ENCODE assay signal across 7 mouse cellular contexts in the genomic region with DNA sequence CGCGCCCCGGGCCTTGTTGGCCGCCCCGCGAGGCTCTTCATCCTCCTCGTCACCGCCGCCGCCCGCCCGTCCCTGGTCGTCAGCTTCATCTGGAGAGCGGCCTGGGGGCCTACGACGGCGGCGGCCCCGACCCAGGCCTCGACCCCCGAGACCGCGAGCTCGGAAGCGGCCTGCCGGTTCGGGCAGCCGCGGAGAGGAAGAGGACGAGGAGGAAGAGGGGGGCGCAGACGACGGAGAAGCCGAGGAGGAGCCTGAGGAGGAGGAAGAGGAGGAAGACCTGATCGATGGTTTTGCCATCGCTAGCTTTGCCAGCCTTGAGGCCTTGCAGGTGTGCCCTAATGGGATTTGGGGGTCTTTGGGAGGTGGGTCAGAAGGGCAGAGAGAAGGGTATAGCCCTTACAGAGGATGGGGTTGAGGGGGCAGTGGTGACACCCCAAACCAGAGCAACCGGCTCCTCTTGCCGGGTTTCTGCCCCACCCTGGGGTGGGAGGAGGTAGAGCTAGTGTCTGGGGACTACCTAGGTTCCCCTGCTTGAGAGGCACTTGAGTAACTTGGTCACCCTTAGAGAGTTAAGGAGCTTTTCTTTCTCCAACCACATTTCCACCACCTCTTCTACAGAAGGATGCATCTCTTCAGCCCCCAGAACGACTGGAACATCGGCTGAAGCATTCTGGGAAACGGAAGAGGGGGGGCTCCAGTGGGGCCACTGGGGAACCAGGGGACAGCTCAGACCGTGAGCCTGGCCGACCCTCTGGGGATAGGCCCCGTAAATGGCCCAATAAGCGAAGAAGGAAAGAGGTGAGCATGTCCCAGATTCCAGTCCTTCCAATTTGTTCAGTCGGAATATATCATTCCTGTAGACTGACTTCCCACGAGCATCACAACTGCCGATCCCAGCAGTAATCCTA. TPM values are rescaled to one million over a fixed set of nuclear protein-coding genes. Genes with fewer than 3 reads are reported as not detected.
DNase-seq lines count a peak whose midpoint lies in the region; ATAC-seq and TF ChIP-seq lines count a peak whose summit lies in the region.

No protein-coding gene starts in this region.

- peaks cover 26% of the 10 kb centered on the region for H3K4me1 ChIP-seq in embryonic facial prominence, embryonic 13.5 days
- peaks cover 28% of the 10 kb centered on the region for H3K4me1 ChIP-seq in hindbrain, embryonic 12.5 days
- peaks cover 23 to 25% of the 10 kb centered on the region in 2 experiments for H3K4me1 ChIP-seq in liver, embryonic 14.5 days (replicated peaks; ENCODE audit: control insufficient read depth in 2 of 2, insufficient read depth in 2 of 2, low read length in 1 of 2)
- H3K4me1 ChIP-seq in small intestine, adult 2 months (ENCODE audit: control insufficient read depth, insufficient read depth, insufficient read length, low read length), result peaks cover 5% of the 10 kb centered on the region

- ATAC-seq in embryonic facial prominence, embryonic 13.5 days (ENCODE audit: insufficient number of reproducible peaks, insufficient read depth, low FRiP score, low TSS enrichment, low read depth), result no peak
- no peak for ATAC-seq in hindbrain, embryonic 12.5 days (ENCODE audit: low FRiP score)
- no peak for ATAC-seq in liver, embryonic 14.5 days (ENCODE audit: insufficient read depth)

- peaks cover 61% of the 10 kb centered on the region for H3K36me3 ChIP-seq in embryonic facial prominence, embryonic 13.5 days
- H3K36me3 ChIP-seq in hindbrain, embryonic 12.5 days, result peaks cover 58% of the 10 kb centered on the region
- H3K36me3 ChIP-seq in liver, embryonic 14.5 days (replicated peaks; ENCODE audit: control insufficient read depth, insufficient read depth, low read depth), result peaks cover 41% of the 10 kb centered on the region
- H3K36me3 ChIP-seq in small intestine, adult 2 months (ENCODE audit: control insufficient read depth, insufficient read depth, low read length), result peaks cover 48% of the 10 kb centered on the region

- H3K27me3 ChIP-seq in embryonic facial prominence, embryonic 13.5 days, result no peaks in the 10 kb centered on the region
- H3K27me3 ChIP-seq in hindbrain, embryonic 12.5 days, result no peaks in the 10 kb centered on the region
- H3K27me3 ChIP-seq in liver, embryonic 14.5 days (ENCODE audit: control insufficient read depth, insufficient read depth, low read length), result no peaks in the 10 kb centered on the region
- H3K27me3 ChIP-seq in small intestine, adult 2 months (ENCODE audit: control insufficient read depth, insufficient read depth, low read length), result no peaks in the 10 kb centered on the region

- DNase-seq in urinary bladder, postnatal 25 days (ENCODE audit: low spot score), result peak; percentile 44
- DNase-seq in urinary bladder, postnatal 4 days (ENCODE audit: low spot score in 2 of 2), result no peak
- DNase-seq in liver, embryonic 14.5 days (ENCODE audit: low read depth in 3 of 3, low spot score in 3 of 3), result no peak
- DNase-seq in adipocyte (ENCODE audit: low spot score), result no peak

- H3K4me2 ChIP-seq in embryonic facial prominence, embryonic 13.5 days, result peak overlapping the region; percentile 98
- peak overlapping the region; percentile 100 for H3K4me2 ChIP-seq in hindbrain, embryonic 12.5 days (replicated peaks)
- peak overlapping the region; percentile 91 for H3K4me2 ChIP-seq in liver, embryonic 14.5 days (ENCODE audit: low read depth)

- H3K27ac ChIP-seq in embryonic facial prominence, embryonic 13.5 days, result peak overlapping the region; percentile 98
- H3K27ac ChIP-seq in hindbrain, embryonic 12.5 days, result peak overlapping the region; percentile 97
- peak overlapping the region; percentile 94 for H3K27ac ChIP-seq in liver, embryonic 14.5 days
- H3K27ac ChIP-seq in small intestine, adult 2 months (ENCODE audit: insufficient read depth, low read depth, low read length), result peak overlapping the region; percentile 97

- no peak; the same call in 1 of the 2 replicates for TF ChIP-seq POLR2A in small intestine, adult 2 months (IDR thresholded peaks at IDR 0.05; ENCODE audit: low read depth, low read length)

- TF ChIP-seq EP300 in liver, embryonic 14.5 days (IDR thresholded peaks at IDR 0.05; ENCODE audit: low read depth), result no peak

- 4% methylated on average over 48 of the region's 48 CpGs for WGBS in embryonic facial prominence, embryonic 13.5 days
- 5% methylated on average over 45 of the region's 48 CpGs for WGBS in hindbrain, embryonic 12.5 days
- 3% methylated on average over 48 of the region's 48 CpGs for WGBS in liver, embryonic 14.5 days (ENCODE audit: insufficient replicate concordance)
- WGBS in small intestine, adult 2 months, result 2% methylated on average over 47 of the region's 48 CpGs

- TF ChIP-seq CTCF in liver, embryonic 14.5 days (IDR thresholded peaks at IDR 0.05; ENCODE audit: low read depth), result no peak
- TF ChIP-seq CTCF in small intestine, adult 2 months (IDR thresholded peaks at IDR 0.05; ENCODE audit: extremely low read depth, insufficient read length, insufficient replicate concordance, low read depth, low read length), result no peak

- peak overlapping the region; percentile 98 for H3K9ac ChIP-seq in embryonic facial prominence, embryonic 13.5 days
- peak overlapping the region; percentile 99 for H3K9ac ChIP-seq in hindbrain, embryonic 12.5 days
- H3K9ac ChIP-seq in liver, embryonic 14.5 days (replicated peaks), result peak overlapping the region; percentile 99

- no peaks in the 10 kb centered on the region for H3K9me3 ChIP-seq in embryonic facial prominence, embryonic 13.5 days
- H3K9me3 ChIP-seq in hindbrain, embryonic 12.5 days (replicated peaks), result no peaks in the 10 kb centered on the region
- no peaks in the 10 kb centered on the region for H3K9me3 ChIP-seq in liver, embryonic 14.5 days (ENCODE audit: control insufficient read depth, low read length)

- H3K4me3 ChIP-seq in embryonic facial prominence, embryonic 13.5 days, result peak overlapping the region; percentile 99
- peak overlapping the region; percentile 99 for H3K4me3 ChIP-seq in hindbrain, embryonic 12.5 days
- H3K4me3 ChIP-seq in liver, embryonic 14.5 days (ENCODE audit: insufficient read depth in 1 of 2, low read depth in 2 of 2, low read length in 2 of 2), result peak overlapping the region; percentile 97 to 100
- peak overlapping the region; percentile 98 for H3K4me3 ChIP-seq in small intestine, adult 2 months (ENCODE audit: low read depth, low read length)

RNA-seq across cellular contexts. Expression of gene Fbrs, which starts 0.6 kb away (rescaled TPM):
- polyA plus RNA-seq in embryonic facial prominence, embryonic 13.5 days (2015; fragmentation: Nextera tagmentation; extraction: Ambion mirVana), result 12.2 and 15.3 TPM in 2 replicates
- 14.4 and 15.6 TPM in 2 replicates for polyA plus RNA-seq in hindbrain, embryonic 12.5 days (2016; fragmentation: Nextera tagmentation; extraction: Ambion mirVana)
- polyA plus RNA-seq in liver, embryonic 14.5 days (2012; rRNA removed), result 7.3 and 9.8 TPM in 2 replicates
- 4.2 and 4.7 TPM in 2 replicates for polyA plus RNA-seq in liver, embryonic 14.5 days (2014; fragmentation: Nextera tagmentation; extraction: Ambion mirVana)
- polyA plus RNA-seq in small intestine, adult 2 months (2012; rRNA removed), result 26.4 and 41.8 TPM in 2 replicates

RNA-seq across cellular contexts. Expression of gene Prr14, which starts 20.2 kb away (rescaled TPM):
- 46.0 and 48.3 TPM in 2 replicates for polyA plus RNA-seq in embryonic facial prominence, embryonic 13.5 days (2015; fragmentation: Nextera tagmentation; extraction: Ambion mirVana)
- 55.4 and 56.3 TPM in 2 replicates for polyA plus RNA-seq in hindbrain, embryonic 12.5 days (2016; fragmentation: Nextera tagmentation; extraction: Ambion mirVana)
- polyA plus RNA-seq in liver, embryonic 14.5 days (2012; rRNA removed), result 21.2 and 22.9 TPM in 2 replicates
- polyA plus RNA-seq in liver, embryonic 14.5 days (2014; fragmentation: Nextera tagmentation; extraction: Ambion mirVana), result 20.3 and 23.2 TPM in 2 replicates
- 30.3 and 81.2 TPM in 2 replicates for polyA plus RNA-seq in small intestine, adult 2 months (2012; rRNA removed)

RNA-seq across cellular contexts. Expression of gene Zfp689, which starts 30.6 kb away (rescaled TPM):
- 11.8 and 13.1 TPM in 2 replicates for polyA plus RNA-seq in embryonic facial prominence, embryonic 13.5 days (2015; fragmentation: Nextera tagmentation; extraction: Ambion mirVana)
- polyA plus RNA-seq in hindbrain, embryonic 12.5 days (2016; fragmentation: Nextera tagmentation; extraction: Ambion mirVana), result 16.3 and 17.7 TPM in 2 replicates
- polyA plus RNA-seq in liver, embryonic 14.5 days (2012; rRNA removed), result 1.8 and 2.1 TPM in 2 replicates
- 1.3 and 1.4 TPM in 2 replicates for polyA plus RNA-seq in liver, embryonic 14.5 days (2014; fragmentation: Nextera tagmentation; extraction: Ambion mirVana)
- polyA plus RNA-seq in small intestine, adult 2 months (2012; rRNA removed), result 2.0 and 2.9 TPM in 2 replicates

RNA-seq across cellular contexts. Expression of gene Srcap, which starts 32.2 kb away (rescaled TPM):
- polyA plus RNA-seq in embryonic facial prominence, embryonic 13.5 days (2015; fragmentation: Nextera tagmentation; extraction: Ambion mirVana), result 52.1 and 55.6 TPM in 2 replicates
- 90.8 and 96.2 TPM in 2 replicates for polyA plus RNA-seq in hindbrain, embryonic 12.5 days (2016; fragmentation: Nextera tagmentation; extraction: Ambion mirVana)
- 3.7 TPM in 2 replicates for polyA plus RNA-seq in liver, embryonic 14.5 days (2012; rRNA removed)
- 10.3 and 14.7 TPM in 2 replicates for polyA plus RNA-seq in liver, embryonic 14.5 days (2014; fragmentation: Nextera tagmentation; extraction: Ambion mirVana)
- polyA plus RNA-seq in small intestine, adult 2 months (2012; rRNA removed), result 22.6 and 52.6 TPM in 2 replicates

RNA-seq across cellular contexts. Expression of gene Gm42715, which starts 39.8 kb away (rescaled TPM):
- polyA plus RNA-seq in embryonic facial prominence, embryonic 13.5 days (2015; fragmentation: Nextera tagmentation; extraction: Ambion mirVana), result 18.6 and 19.0 TPM in 2 replicates
- polyA plus RNA-seq in hindbrain, embryonic 12.5 days (2016; fragmentation: Nextera tagmentation; extraction: Ambion mirVana), result 16.7 and 16.9 TPM in 2 replicates
- 5.2 and 6.0 TPM in 2 replicates for polyA plus RNA-seq in liver, embryonic 14.5 days (2012; rRNA removed)
- polyA plus RNA-seq in liver, embryonic 14.5 days (2014; fragmentation: Nextera tagmentation; extraction: Ambion mirVana), result 4.7 and 5.2 TPM in 2 replicates
- 5.4 and 9.5 TPM in 2 replicates for polyA plus RNA-seq in small intestine, adult 2 months (2012; rRNA removed)
